Mouse (Mus musculus): ENCODE data around the gene 4931428L18Rik. TPM values are rescaled to one million over a fixed set of nuclear protein-coding genes. Genes with fewer than 3 reads are reported as not detected.

Gene 4931428L18Rik
- total and polyA plus RNA-seq, 3 experiments, result not detected

- TF ChIP-seq NELFE (IDR thresholded peaks at IDR 0.05; ENCODE audit: low read depth, low read length), result no peak
- no peak for TF ChIP-seq CHD2 (IDR thresholded peaks at IDR 0.05; ENCODE audit: low read length)
These were observed 171.0 kb downstream of the 4931428L18Rik start (continued) for GRCm38 (mm10) chr1:31051370-31051921.

- no peaks in the 10 kb centered on the region for H3K79me2 ChIP-seq (ENCODE audit: control insufficient read depth, insufficient read depth, low read length, poor library complexity)
- H3K9me3 ChIP-seq (replicated peaks; ENCODE audit: insufficient read depth, low read length), result no peaks in the 10 kb centered on the region
- TF ChIP-seq JUND (IDR thresholded peaks at IDR 0.05; ENCODE audit: low read depth, low read length), result no peak
- no peak for TF ChIP-seq NRF1 (IDR thresholded peaks at IDR 0.05; ENCODE audit: insufficient read depth, low read depth, low read length, poor library complexity, severe bottlenecking)
- no peak for TF ChIP-seq CTCF (IDR thresholded peaks at IDR 0.05 in 2 of 3, conservative IDR thresholded peaks at IDR 0.05 in 1 of 3; ENCODE audit: control insufficient read depth in 1 of 3, insufficient read depth in 1 of 3, low read depth in 2 of 3, low read length in 3 of 3, poor library complexity in 1 of 3, severe bottlenecking in 1 of 3)
- no peak for TF ChIP-seq SIN3A (IDR thresholded peaks at IDR 0.05; ENCODE audit: low read length)
- TF ChIP-seq ZKSCAN1 (IDR thresholded peaks at IDR 0.05; ENCODE audit: low read depth, low read length), result no peak
- no peak for TF ChIP-seq MEF2A (IDR thresholded peaks at IDR 0.05; ENCODE audit: extremely low read depth, insufficient replicate concordance, low read depth, low read length, poor library complexity, severe bottlenecking)
- no peak for TF ChIP-seq MYC (IDR thresholded peaks at IDR 0.05; ENCODE audit: low read depth, low read length)
- no peak for TF ChIP-seq POLR2AphosphoS2 (IDR thresholded peaks at IDR 0.05; ENCODE audit: low read length)
- TF ChIP-seq POLR2A (IDR thresholded peaks at IDR 0.05; ENCODE audit: control insufficient read depth in 1 of 2, insufficient read depth in 1 of 2, low read depth in 1 of 2, low read length in 2 of 2, poor library complexity in 1 of 2), result no peak
- TF ChIP-seq USF2 (IDR thresholded peaks at IDR 0.05; ENCODE audit: borderline replicate concordance in 1 of 2, insufficient read depth in 1 of 2, low read depth in 1 of 2, low read length in 2 of 2), result no peak
- TF ChIP-seq USF1 (IDR thresholded peaks at IDR 0.05; ENCODE audit: low read depth, low read length), result no peak
- TF ChIP-seq CHD1 (IDR thresholded peaks at IDR 0.05; ENCODE audit: low read depth, low read length), result no peak
- TF ChIP-seq SMC3 (IDR thresholded peaks at IDR 0.05; ENCODE audit: low read depth, low read length), result no peak
- no peak for DNase-seq (ENCODE audit: low read depth, low spot score)
- H3K4me3 ChIP-seq (ENCODE audit: control insufficient read depth in 1 of 2, insufficient read depth in 1 of 2, low read depth in 2 of 2, low read length in 2 of 2), result no peak overlapping the region
- no peaks in the 10 kb centered on the region for H3K4me1 ChIP-seq (ENCODE audit: control insufficient read depth in 1 of 2, insufficient read depth in 2 of 2, low read length in 2 of 2)
- no peak overlapping the region for H3K9ac ChIP-seq (ENCODE audit: control insufficient read depth, low read depth, low read length, poor library complexity, severe bottlenecking)
- H3K27ac ChIP-seq (ENCODE audit: control insufficient read depth, low read depth, low read length), result no peak overlapping the region
- H3K27me3 ChIP-seq (ENCODE audit: control insufficient read depth in 1 of 2, insufficient read depth in 2 of 2, low read length in 2 of 2), result no peaks in the 10 kb centered on the region
- H3K36me3 ChIP-seq (ENCODE audit: control insufficient read depth in 1 of 2, insufficient read depth in 2 of 2, low read length in 2 of 2), result no peaks in the 10 kb centered on the region
These were observed 172.4 kb downstream of the 4931428L18Rik start for GRCm38 (mm10) chr1:31049954-31050652.

- H3K4me1 ChIP-seq (ENCODE audit: control insufficient read depth in 1 of 2, insufficient read depth in 2 of 2, low read length in 2 of 2), result no peaks in the 10 kb centered on the region
- H3K36me3 ChIP-seq (ENCODE audit: control insufficient read depth in 1 of 2, insufficient read depth in 2 of 2, low read length in 2 of 2), result no peaks in the 10 kb centered on the region
- TF ChIP-seq TAL1 (IDR thresholded peaks at IDR 0.05; ENCODE audit: low read length), result no peak
- DNase-seq (ENCODE audit: low read depth, low spot score), result no peak
- no peaks in the 10 kb centered on the region for H3K79me2 ChIP-seq (ENCODE audit: control insufficient read depth, insufficient read depth, low read length, poor library complexity)
- H3K27ac ChIP-seq (ENCODE audit: control insufficient read depth, low read depth, low read length), result no peak overlapping the region
- H3K27me3 ChIP-seq (ENCODE audit: control insufficient read depth in 1 of 2, insufficient read depth in 2 of 2, low read length in 2 of 2), result no peaks in the 10 kb centered on the region
- no peak overlapping the region for H3K9ac ChIP-seq (ENCODE audit: control insufficient read depth, low read depth, low read length, poor library complexity, severe bottlenecking)
- no peak overlapping the region for H3K4me3 ChIP-seq (ENCODE audit: control insufficient read depth in 1 of 2, insufficient read depth in 1 of 2, low read depth in 2 of 2, low read length in 2 of 2)
- no peaks in the 10 kb centered on the region for H3K9me3 ChIP-seq (replicated peaks; ENCODE audit: insufficient read depth, low read length)
These were observed 179.3 kb downstream of the 4931428L18Rik start for GRCm38 (mm10) chr1:31043208-31043607.

Measured in MEL (cell line).